Mouse (Mus musculus) right cerebral cortex, postnatal 4 days (tissue): ENCODE data around the gene Ubiad1.

Experiments used
- DNase-seq: peaks from one replicate; pipeline ENCODE4 v3.0.0-alpha.2; 2022

Gene Ubiad1

DNA sequence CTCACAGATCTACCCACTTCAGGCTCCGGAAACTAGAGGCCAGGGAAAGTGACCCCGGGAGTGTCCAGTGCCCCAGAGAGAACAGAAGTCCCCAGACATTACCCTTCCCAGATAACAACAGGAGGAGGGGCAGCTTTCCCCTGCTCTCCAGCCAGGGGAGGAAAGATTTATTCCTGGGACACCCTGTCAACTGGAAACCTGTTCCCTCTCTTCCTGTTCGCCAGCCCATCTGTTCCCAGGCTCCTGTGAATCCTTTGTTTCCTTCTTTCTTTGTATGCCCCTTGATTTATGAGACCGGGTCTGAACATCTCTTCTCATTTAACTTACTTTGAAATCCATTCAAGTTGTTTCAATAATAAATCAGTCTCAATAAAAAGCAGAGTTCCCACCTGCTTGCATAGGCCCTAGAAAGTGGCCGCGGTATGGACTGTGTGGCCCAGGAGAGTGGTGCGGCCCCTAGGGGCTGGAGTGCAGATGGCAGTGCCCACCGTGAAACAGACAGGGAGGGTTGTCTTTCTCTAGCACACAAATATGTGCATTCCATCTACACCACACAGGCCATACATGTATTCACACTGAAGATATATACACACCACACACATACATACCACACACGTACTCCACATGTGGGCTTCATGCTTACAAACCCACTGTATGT is 45.0 kb downstream of the Ubiad1 start:
- DNase-seq = no peak

GRCm38 (mm10) chr4:148397531-148398287 is 46.9 kb downstream of the Ubiad1 start:
- no peak for DNase-seq

DNA sequence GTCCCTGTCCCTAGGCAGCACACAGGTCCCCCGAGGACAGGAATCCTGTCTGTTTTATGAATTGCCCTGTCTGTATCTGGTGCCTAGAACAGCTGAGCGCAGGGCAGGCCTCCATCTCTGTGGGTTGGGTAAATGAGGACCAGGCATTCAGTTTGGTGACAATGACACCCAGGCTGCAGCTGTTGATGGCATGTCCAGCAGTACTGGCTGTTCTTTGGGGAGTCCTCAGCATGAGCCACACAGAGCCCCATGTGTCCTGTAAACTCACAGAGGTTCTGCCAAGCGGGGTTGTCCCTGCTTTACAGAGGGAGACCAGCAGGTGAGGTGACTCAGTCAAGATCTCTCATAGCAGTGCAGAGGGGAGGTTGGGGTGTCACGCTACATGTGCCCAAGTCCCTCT is 47.5 kb downstream of the Ubiad1 start:
- DNase-seq = no peak

DNA sequence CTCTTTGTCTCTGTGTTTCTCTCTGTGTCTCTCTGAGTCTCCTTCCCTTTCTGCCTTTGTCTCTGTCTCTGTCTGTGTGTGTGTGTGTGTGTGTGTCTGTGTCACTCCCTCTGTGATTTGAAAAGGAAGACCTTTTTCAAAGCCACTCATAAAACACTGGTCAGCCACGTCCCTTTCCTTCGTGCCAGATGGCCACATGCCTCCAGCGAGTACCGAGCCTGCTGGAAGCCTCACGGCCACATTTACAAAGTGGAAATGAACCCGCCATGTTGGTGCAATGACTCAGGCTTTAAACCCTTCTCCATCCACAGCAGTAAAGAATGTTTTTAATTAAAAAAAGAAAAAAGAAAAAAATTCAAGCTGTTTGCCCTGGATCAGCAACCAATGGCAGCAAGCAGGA is 48.7 kb downstream of the Ubiad1 start:
- DNase-seq = no peak

DNA sequence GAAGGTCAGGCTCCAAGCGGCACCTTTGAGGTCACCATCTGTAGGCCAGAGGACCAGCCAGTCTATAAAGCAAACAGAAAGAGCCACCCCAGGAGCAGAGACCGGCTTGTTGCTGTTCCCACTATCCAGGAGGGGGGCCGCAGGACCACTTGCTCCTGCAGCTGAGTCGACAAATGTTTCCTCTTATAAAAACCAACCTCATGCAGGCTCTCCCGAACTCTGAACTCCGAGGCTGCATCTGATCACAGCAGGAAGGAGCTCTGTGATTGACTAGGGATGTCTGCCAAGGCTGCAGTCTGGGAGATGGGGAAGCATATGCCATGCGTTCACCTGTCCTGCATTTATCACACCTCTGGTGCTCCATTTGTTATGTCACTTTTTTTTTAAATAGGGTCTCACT is 49.4 kb downstream of the Ubiad1 start:
- DNase-seq = no peak

- peak; percentile 37 for DNase-seq
Measured at GRCm38 (mm10) chr4:148391714-148392310, 52.8 kb downstream of the Ubiad1 start.

GRCm38 (mm10) chr4:148389635-148390034 is 54.9 kb downstream of the Ubiad1 start:
- no peak for DNase-seq

DNA sequence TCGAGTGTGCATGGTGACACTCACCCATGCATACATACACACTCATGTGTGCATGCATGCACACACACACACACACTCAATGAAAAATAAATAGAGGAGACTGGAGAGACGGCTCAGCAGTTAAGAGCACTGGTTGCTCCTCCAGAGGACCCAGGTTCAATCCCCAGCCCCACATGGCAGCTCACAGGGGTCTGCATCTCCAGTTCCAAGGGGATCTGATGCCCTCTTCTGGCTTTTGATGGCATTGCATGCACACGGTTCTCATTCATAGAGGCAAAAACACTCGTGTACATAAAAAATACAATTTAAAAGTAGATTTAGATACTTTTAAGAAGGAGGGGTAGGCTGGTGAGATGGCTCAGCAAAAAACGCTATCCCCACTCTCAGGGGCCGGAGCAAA is 55.5 kb downstream of the Ubiad1 start:
- DNase-seq = no peak

DNA sequence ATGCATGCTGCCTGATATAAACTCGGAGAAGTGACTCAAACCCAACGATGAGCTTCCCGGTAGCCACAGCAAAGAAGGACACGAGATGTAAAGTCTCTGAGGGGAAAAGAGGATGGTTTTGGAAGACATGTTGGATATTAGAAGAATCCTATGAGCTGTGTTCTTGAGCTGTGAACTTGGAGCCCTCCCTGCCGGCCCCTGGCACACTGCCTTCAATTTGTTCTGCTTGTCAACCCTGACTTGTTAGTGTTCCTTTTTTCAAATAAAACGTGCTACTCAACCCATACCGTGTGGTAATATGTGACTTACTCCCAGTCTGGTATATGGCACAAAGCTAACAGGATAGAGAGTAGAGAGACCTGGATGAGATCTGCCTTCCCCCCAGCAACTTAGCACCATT is 59.3 kb downstream of the Ubiad1 start:
- DNase-seq = no peak
